Comparison of ENCODE assay signal across 11 mouse cellular contexts in genomic region chr5:123996194-123996593, GRCm38 (mm10). TPM values are rescaled to one million over a fixed set of nuclear protein-coding genes. Genes with fewer than 3 reads are reported as not detected.
DNase-seq lines count a peak whose midpoint lies in the region; ATAC-seq and TF ChIP-seq lines count a peak whose summit lies in the region.
"Had no signal": no experiment of that assay in that cellular context is flagged by ENCODE, and none has a peak within 500 bp of the region (broad histone marks: within the 10 kb centered on the region; RNA-seq: fewer than 3 reads in every experiment).

No protein-coding gene starts in this region.

- peak; percentile 67 for TF ChIP-seq CTCF in heart, adult 2 months (IDR thresholded peaks at IDR 0.05)
- TF ChIP-seq CTCF in liver, embryonic 14.5 days (IDR thresholded peaks at IDR 0.05; ENCODE audit: low read depth), result peak; percentile 36; the same call in 1 of the 2 replicates
- TF ChIP-seq CTCF in G1E (IDR thresholded peaks at IDR 0.05; ENCODE audit: low read depth, low read length), result peak; percentile 77

- H3K9me3 ChIP-seq in heart, embryonic 12.5 days (replicated peaks), result no peaks in the 10 kb centered on the region
- no peaks in the 10 kb centered on the region for H3K9me3 ChIP-seq in liver, embryonic 14.5 days (ENCODE audit: control insufficient read depth, low read length)
- no peaks in the 10 kb centered on the region for H3K9me3 ChIP-seq in liver, embryonic 11.5 days (ENCODE audit: control insufficient read depth, low read length)
- H3K9me3 ChIP-seq in G1E (replicated peaks), result no peaks in the 10 kb centered on the region
- no peaks in the 10 kb centered on the region for H3K9me3 ChIP-seq in midbrain, embryonic 15.5 days
- H3K9me3 ChIP-seq: limb, embryonic 12.5 days had no signal

- H3K9ac ChIP-seq in heart, adult 2 months (ENCODE audit: low read depth, low read length), result no peak overlapping the region
- H3K9ac ChIP-seq in heart, embryonic 12.5 days, result no peak overlapping the region
- no peak overlapping the region for H3K9ac ChIP-seq in liver, embryonic 14.5 days (replicated peaks)
- H3K9ac ChIP-seq in liver, embryonic 11.5 days (ENCODE audit: low read depth, low read length), result no peak overlapping the region
- H3K9ac ChIP-seq in midbrain, embryonic 15.5 days, result no peak overlapping the region
- H3K9ac ChIP-seq: limb, embryonic 12.5 days had no signal

- peaks cover 3% of the 10 kb centered on the region; the same call in 1 of the 2 replicates for H3K36me3 ChIP-seq in heart, adult 2 months (ENCODE audit: control insufficient read depth, insufficient read depth, low read length)
- H3K36me3 ChIP-seq in heart, embryonic 12.5 days, result no peaks in the 10 kb centered on the region
- no peaks in the 10 kb centered on the region for H3K36me3 ChIP-seq in liver, embryonic 14.5 days (replicated peaks; ENCODE audit: control insufficient read depth, insufficient read depth, low read depth)
- H3K36me3 ChIP-seq in liver, embryonic 11.5 days (ENCODE audit: control insufficient read depth, insufficient read depth, low read length), result no peaks in the 10 kb centered on the region; the same call in 1 of the 2 replicates
- H3K36me3 ChIP-seq in G1E (replicated peaks), result peaks cover 84% of the 10 kb centered on the region
- no peaks in the 10 kb centered on the region for H3K36me3 ChIP-seq in midbrain, embryonic 15.5 days (replicated peaks)

- H3K4me3 ChIP-seq in heart, adult 2 months, result no peak overlapping the region
- H3K4me3 ChIP-seq in heart, embryonic 12.5 days, result no peak overlapping the region
- H3K4me3 ChIP-seq in liver, embryonic 14.5 days (ENCODE audit: insufficient read depth in 1 of 2, low read depth in 2 of 2, low read length in 2 of 2), result no peak overlapping the region
- H3K4me3 ChIP-seq in liver, embryonic 11.5 days (ENCODE audit: low read depth, low read length), result no peak overlapping the region
- H3K4me3 ChIP-seq in G1E (ENCODE audit: low read depth, low read length), result no peak overlapping the region
- no peak overlapping the region for H3K4me3 ChIP-seq in midbrain, embryonic 15.5 days
- H3K4me3 ChIP-seq: limb, embryonic 12.5 days had no signal

- DNase-seq in heart, adult 2 months, result no peak
- no peak for DNase-seq in liver, embryonic 14.5 days (ENCODE audit: low read depth in 3 of 3, low spot score in 3 of 3)
- DNase-seq in liver, embryonic 11.5 days (ENCODE audit: low spot score), result no peak
- DNase-seq in A20 (ENCODE audit: low read depth, low spot score) (peak; percentile 47), G1E (ENCODE audit: low spot score) (peak; percentile 52)
- no peak for DNase-seq in urinary bladder, postnatal 25 days (ENCODE audit: low spot score)
- DNase-seq: midbrain, embryonic 14.5 days had no signal

- H3K4me1 ChIP-seq in heart, adult 2 months (ENCODE audit: control insufficient read depth, insufficient read depth, low read length), result peaks cover 14% of the 10 kb centered on the region
- H3K4me1 ChIP-seq in heart, embryonic 12.5 days (replicated peaks), result peaks cover 26% of the 10 kb centered on the region
- H3K4me1 ChIP-seq in liver, embryonic 14.5 days (replicated peaks; ENCODE audit: control insufficient read depth in 2 of 2, insufficient read depth in 2 of 2, low read length in 1 of 2), result no peaks in the 10 kb centered on the region
- peaks cover 21% of the 10 kb centered on the region for H3K4me1 ChIP-seq in liver, embryonic 11.5 days (replicated peaks; ENCODE audit: control insufficient read depth, insufficient read depth, low read length)
- H3K4me1 ChIP-seq in G1E (ENCODE audit: insufficient read depth, low read depth, low read length), result peaks cover 20% of the 10 kb centered on the region
- H3K4me1 ChIP-seq in midbrain, embryonic 15.5 days, result peaks cover 8% of the 10 kb centered on the region; the same call in 1 of the 2 replicates
- H3K4me1 ChIP-seq: limb, embryonic 12.5 days had no signal

- 86% methylated on average over 10 of the region's 10 CpGs for WGBS in heart, adult 2 months
- 84% methylated on average over 10 of the region's 10 CpGs for WGBS in heart, embryonic 12.5 days
- 76% methylated on average over 10 of the region's 10 CpGs for WGBS in liver, embryonic 14.5 days (ENCODE audit: insufficient replicate concordance)
- WGBS in liver, embryonic 11.5 days, result 87% methylated on average over 10 of the region's 10 CpGs
- 82% methylated on average over 10 of the region's 10 CpGs for WGBS in midbrain, embryonic 15.5 days

- TF ChIP-seq EP300 in heart, adult 2 months (IDR thresholded peaks at IDR 0.05; ENCODE audit: insufficient read depth, low read depth, low read length), result no peak
- TF ChIP-seq EP300 in liver, embryonic 14.5 days (IDR thresholded peaks at IDR 0.05; ENCODE audit: low read depth), result no peak

- no peak overlapping the region for H3K27ac ChIP-seq in heart, adult 2 months
- H3K27ac ChIP-seq in heart, embryonic 12.5 days (ENCODE audit: poor library complexity, severe bottlenecking), result no peak overlapping the region
- H3K27ac ChIP-seq in liver, embryonic 14.5 days, result no peak overlapping the region
- no peak overlapping the region for H3K27ac ChIP-seq in liver, embryonic 11.5 days (ENCODE audit: low read depth, low read length)
- no peak overlapping the region for H3K27ac ChIP-seq in midbrain, embryonic 15.5 days
- H3K27ac ChIP-seq: limb, embryonic 12.5 days had no signal

- no peaks in the 10 kb centered on the region for H3K79me2 ChIP-seq in heart, adult 2 months (replicated peaks; ENCODE audit: control insufficient read depth, insufficient read depth, low read length)

- intact Hi-C loops in heart, adult 2 months (cut with DNase I), result loop anchor here (10.0 kb wide), 1 partner anchor 171 kb away; no protein-coding TSS in a partner anchor

- no peaks in the 10 kb centered on the region for H3K27me3 ChIP-seq in heart, adult 2 months (ENCODE audit: control insufficient read depth, insufficient read depth, low read length)
- H3K27me3 ChIP-seq in heart, embryonic 12.5 days (replicated peaks), result no peaks in the 10 kb centered on the region
- H3K27me3 ChIP-seq in liver, embryonic 14.5 days (ENCODE audit: control insufficient read depth, insufficient read depth, low read length), result no peaks in the 10 kb centered on the region
- H3K27me3 ChIP-seq in liver, embryonic 11.5 days (replicated peaks; ENCODE audit: control insufficient read depth, insufficient read depth, low read length), result no peaks in the 10 kb centered on the region; the same call in 1 of the 2 replicates
- H3K27me3 ChIP-seq in G1E (ENCODE audit: insufficient read depth, low read length), result no peaks in the 10 kb centered on the region
- H3K27me3 ChIP-seq in midbrain, embryonic 15.5 days (replicated peaks), result no peaks in the 10 kb centered on the region
- H3K27me3 ChIP-seq: limb, embryonic 12.5 days; Patski had no signal

- ATAC-seq in heart, embryonic 12.5 days (ENCODE audit: insufficient number of reproducible peaks, low FRiP score), result no peak
- ATAC-seq in liver, embryonic 14.5 days (ENCODE audit: insufficient read depth), result no peak
- ATAC-seq in liver, embryonic 11.5 days (replicated peaks; ENCODE audit: low FRiP score), result no peak
- ATAC-seq in G1E (ENCODE audit: extremely low read depth, insufficient number of reproducible peaks, low FRiP score, poor library complexity, severe bottlenecking), result no peak
- ATAC-seq in midbrain, embryonic 15.5 days (replicated peaks), result no peak
- ATAC-seq: Patski had no signal

- H3K4me2 ChIP-seq in heart, embryonic 12.5 days, result no peak overlapping the region
- no peak overlapping the region for H3K4me2 ChIP-seq in liver, embryonic 14.5 days (ENCODE audit: low read depth)
- H3K4me2 ChIP-seq in liver, embryonic 11.5 days, result no peak overlapping the region
- H3K4me2 ChIP-seq in midbrain, embryonic 15.5 days, result no peak overlapping the region
- H3K4me2 ChIP-seq: limb, embryonic 12.5 days had no signal

- TF ChIP-seq POLR2A in heart, adult 2 months (IDR thresholded peaks at IDR 0.05; ENCODE audit: insufficient read depth, low read depth, low read length), result no peak

RNA-seq across cellular contexts. Expression of gene Hip1r, which starts 22.8 kb away (rescaled TPM):
- 10 to 100 TPM; 16.3 to 16.7 TPM for total RNA-seq in heart, adult 2 months (2021)
- polyA plus RNA-seq in heart, adult 2 months (2012; rRNA removed), result 7.0 and 7.9 TPM in 2 replicates
- polyA plus RNA-seq in heart, embryonic 12.5 days (2016; fragmentation: Nextera tagmentation; extraction: Ambion mirVana), result 4.8 and 7.5 TPM in 2 replicates
- polyA plus RNA-seq in liver, embryonic 14.5 days (2012; rRNA removed), result 6.4 and 7.6 TPM in 2 replicates
- polyA plus RNA-seq in liver, embryonic 14.5 days (2014; fragmentation: Nextera tagmentation; extraction: Ambion mirVana), result 6.2 and 7.2 TPM in 2 replicates
- 20.2 and 20.6 TPM in 2 replicates for polyA plus RNA-seq in liver, embryonic 11.5 days (2014; fragmentation: Nextera tagmentation; extraction: Ambion mirVana)
- total RNA-seq in G1E (2014; fragmentation: Nextera tagmentation), result 14.2 and 21.7 TPM in 2 replicates
- total RNA-seq in G1E (2017), result 5.6 and 7.9 TPM in 2 replicates
- polyA plus RNA-seq in G1E (2012), result 14.9 and 16.5 TPM in 2 replicates
- polyA plus RNA-seq in midbrain, embryonic 15.5 days (2015; fragmentation: Nextera tagmentation; extraction: Ambion mirVana), result 29.8 and 30.7 TPM in 2 replicates

RNA-seq across cellular contexts. Expression of gene Vps37b, which starts 35.9 kb away (rescaled TPM):
- 10 to 100 TPM; 16.0 to 16.7 TPM for total RNA-seq in heart, adult 2 months (2021)
- 22.7 and 29.4 TPM in 2 replicates for polyA plus RNA-seq in heart, adult 2 months (2012; rRNA removed)
- 61.9 and 64.4 TPM in 2 replicates for polyA plus RNA-seq in heart, embryonic 12.5 days (2016; fragmentation: Nextera tagmentation; extraction: Ambion mirVana)
- polyA plus RNA-seq in liver, embryonic 14.5 days (2012; rRNA removed), result 11.3 and 11.5 TPM in 2 replicates
- 8.8 and 12.6 TPM in 2 replicates for polyA plus RNA-seq in liver, embryonic 14.5 days (2014; fragmentation: Nextera tagmentation; extraction: Ambion mirVana)
- 31.3 TPM in 2 replicates for polyA plus RNA-seq in liver, embryonic 11.5 days (2014; fragmentation: Nextera tagmentation; extraction: Ambion mirVana)
- total RNA-seq in G1E (2014; fragmentation: Nextera tagmentation) (55.7 and 64.1 TPM in 2 replicates), G1E (2017) (26.2 and 27.5 TPM in 2 replicates)
- 135 and 192 TPM in 2 replicates for polyA plus RNA-seq in G1E (2012)
- 66.7 and 73.7 TPM in 2 replicates for polyA plus RNA-seq in midbrain, embryonic 15.5 days (2015; fragmentation: Nextera tagmentation; extraction: Ambion mirVana)

Comparison
In these comparisons a context has a peak if more than half of its experiments do, and no peak if none do; other contexts are left out.
1. DNase-seq: peak in A20 (single experiment) and G1E (single experiment); none in heart, adult 2 months (0 of 2), liver, embryonic 14.5 days (0 of 3), liver, embryonic 11.5 days (single experiment) and urinary bladder, postnatal 25 days (single experiment).
2. Peak in every context shown above with its lines, with median percentiles within 50 percentile points of each other: CTCF ChIP-seq.